ENCODE assay signal across 13 mouse cellular contexts in the genomic region with DNA sequence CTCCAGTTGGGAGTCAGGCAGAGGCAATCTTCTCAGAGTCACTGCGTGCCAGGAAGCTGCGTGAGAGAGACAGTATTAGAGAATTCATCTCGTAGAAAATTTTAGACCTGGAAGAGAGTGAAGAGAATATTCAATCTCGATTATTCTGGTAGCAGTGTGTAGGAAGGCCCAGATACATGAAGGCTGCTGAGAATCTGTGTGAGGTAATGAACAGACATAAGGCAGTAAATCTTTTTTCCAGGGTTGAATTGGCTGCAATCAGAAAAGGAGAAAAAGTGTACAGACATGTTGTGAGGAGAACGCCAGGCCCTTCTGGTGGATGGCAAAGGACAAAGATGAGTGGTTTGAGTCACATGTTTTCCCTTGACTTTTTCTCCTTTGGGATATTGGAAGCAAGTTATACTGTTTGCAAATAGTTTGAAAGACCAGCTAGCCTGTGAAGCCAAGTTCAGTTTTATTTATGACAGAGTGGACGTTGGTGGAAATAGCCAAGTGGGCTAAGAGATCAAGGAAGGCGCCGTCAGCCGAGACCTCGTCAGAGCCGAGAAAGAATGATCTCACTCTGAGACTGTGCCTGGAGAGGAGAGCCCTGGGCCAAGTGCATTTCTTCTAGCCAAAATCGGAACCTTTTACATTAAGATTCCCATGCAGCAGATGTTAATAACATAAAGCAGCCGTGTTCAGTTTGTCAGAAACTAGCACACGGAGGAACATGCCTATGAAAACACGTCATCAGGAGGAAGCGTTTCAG. TPM values are rescaled to one million over a fixed set of nuclear protein-coding genes. Genes with fewer than 3 reads are reported as not detected.
A peak's percentile ranks its signal among the peaks of the same experiment; 100 is the strongest.
DNase-seq lines count a peak whose midpoint lies in the region; ATAC-seq and TF ChIP-seq lines count a peak whose summit lies in the region.
"Had no signal": no experiment of that assay in that cellular context is flagged by ENCODE, and none has a peak within 500 bp of the region (broad histone marks: within the 10 kb centered on the region; RNA-seq: fewer than 3 reads in every experiment).

No protein-coding gene starts in this region.

- WGBS in lung, embryonic 16.5 days = 57% methylated on average over 16 of the region's 16 CpGs
- 86% methylated on average over 16 of the region's 16 CpGs for WGBS in liver, postnatal 0 days (ENCODE audit: insufficient replicate concordance)

- H3K4me3 ChIP-seq in lung, embryonic 16.5 days (ENCODE audit: low read length) = no peak overlapping the region
- H3K4me3 ChIP-seq in liver, postnatal 0 days (ENCODE audit: low read depth, low read length) = no peak overlapping the region
- H3K4me3 ChIP-seq: liver, embryonic 15.5 days had no signal

- no peak overlapping the region for H3K9ac ChIP-seq in lung, embryonic 16.5 days (ENCODE audit: low read length)
- no peak overlapping the region for H3K9ac ChIP-seq in liver, postnatal 0 days (replicated peaks)
- H3K9ac ChIP-seq: liver, embryonic 15.5 days had no signal

- no peak for TF ChIP-seq EP300 in liver, postnatal 0 days (IDR thresholded peaks at IDR 0.05; ENCODE audit: low read depth)

- H3K27ac ChIP-seq in lung, embryonic 16.5 days (ENCODE audit: low read length) = peak overlapping the region; percentile 77
- H3K27ac ChIP-seq in liver, postnatal 0 days (ENCODE audit: low read depth) = no peak overlapping the region
- H3K27ac ChIP-seq: liver, embryonic 15.5 days had no signal

- no peak overlapping the region for H3K4me2 ChIP-seq in lung, embryonic 16.5 days (ENCODE audit: low read depth, low read length)
- no peak overlapping the region for H3K4me2 ChIP-seq in liver, postnatal 0 days (ENCODE audit: low read depth, low read length)
- H3K4me2 ChIP-seq: liver, embryonic 15.5 days had no signal

- peak; percentile 45 for DNase-seq in kidney, postnatal 10 days
- DNase-seq in kidney, adult 9 months = no peak
- DNase-seq in adrenal gland, postnatal 25 days = peak; percentile 59
- peak; percentile 66 for DNase-seq in gastrocnemius, postnatal 25 days
- no peak for DNase-seq in cerebellum, adult 18-20 months
- no peak for DNase-seq in liver, postnatal 0 days
- DNase-seq: cerebellum, postnatal 14 days; right cerebral cortex, postnatal 25 days; thymus, postnatal 25 days had no signal

- no peak for TF ChIP-seq CTCF in liver, postnatal 0 days (IDR thresholded peaks at IDR 0.05; ENCODE audit: low read depth)

- no peaks in the 10 kb centered on the region for H3K36me3 ChIP-seq in lung, embryonic 16.5 days (ENCODE audit: control insufficient read depth, insufficient read depth, low read length)
- H3K36me3 ChIP-seq in liver, postnatal 0 days (replicated peaks; ENCODE audit: insufficient read depth, low read length) = peaks cover 32% of the 10 kb centered on the region

- H3K9me3 ChIP-seq in lung, embryonic 16.5 days (ENCODE audit: control insufficient read depth, low read length) = no peaks in the 10 kb centered on the region
- H3K9me3 ChIP-seq in liver, postnatal 0 days (ENCODE audit: low read length) = no peaks in the 10 kb centered on the region
- H3K9me3 ChIP-seq: liver, embryonic 15.5 days had no signal

- no peaks in the 10 kb centered on the region for H3K27me3 ChIP-seq in lung, embryonic 16.5 days (ENCODE audit: control insufficient read depth, insufficient read depth, low read depth, low read length)
- H3K27me3 ChIP-seq in liver, postnatal 0 days (ENCODE audit: insufficient read depth, low read length) = no peaks in the 10 kb centered on the region
- H3K27me3 ChIP-seq: CH12.LX; liver, embryonic 15.5 days had no signal

- peak; percentile 86 for ATAC-seq in lung, embryonic 16.5 days (ENCODE audit: low read depth)
- ATAC-seq in liver, postnatal 0 days = no peak
- ATAC-seq in megakaryocyte progenitor cell, adult 5-6 weeks (replicated peaks; ENCODE audit: poor library complexity) = no peak

- peaks cover 31% of the 10 kb centered on the region for H3K4me1 ChIP-seq in lung, embryonic 16.5 days (replicated peaks; ENCODE audit: control insufficient read depth, insufficient read depth, low read length)
- peaks cover 44% of the 10 kb centered on the region for H3K4me1 ChIP-seq in liver, postnatal 0 days (ENCODE audit: insufficient read depth)

RNA-seq across cellular contexts. Expression of a gene that starts 11.8 kb away (rescaled TPM):
- total RNA-seq in adrenal gland, postnatal 25 days (2021) = 176 and 192 TPM in 2 replicates
- 10 to 100 TPM in 1 of 2 experiments, 1 to 10 TPM in 1; 8.9 to 10.6 TPM for total RNA-seq in gastrocnemius, postnatal 25 days (2021)
- polyA plus RNA-seq in lung, embryonic 16.5 days (2015; fragmentation: Nextera tagmentation; extraction: Ambion mirVana) = 8.8 and 10.1 TPM in 2 replicates
- 11.5 and 12.8 TPM in 2 replicates for polyA plus RNA-seq in liver, postnatal 0 days (2015; fragmentation: Nextera tagmentation; extraction: Ambion mirVana)
- 31.5 and 34.7 TPM in 2 replicates for total RNA-seq in megakaryocyte progenitor cell, adult 5-6 weeks (2015)
- total RNA-seq in megakaryocyte progenitor cell, adult 5-6 weeks (2017) = 32.9 and 35.3 TPM in 2 replicates

Comparison
In these comparisons a context has a peak if more than half of its experiments do, and no peak if none do; other contexts are left out.
1. DNase-seq: peak in kidney, postnatal 10 days (single experiment), adrenal gland, postnatal 25 days (single experiment) and gastrocnemius, postnatal 25 days (single experiment); none in kidney, adult 9 months (single experiment), cerebellum, adult 18-20 months (0 of 2) and liver, postnatal 0 days (single experiment).